Mouse (Mus musculus): Measurements from ENCODE around the gene Aff1.

DNA sequence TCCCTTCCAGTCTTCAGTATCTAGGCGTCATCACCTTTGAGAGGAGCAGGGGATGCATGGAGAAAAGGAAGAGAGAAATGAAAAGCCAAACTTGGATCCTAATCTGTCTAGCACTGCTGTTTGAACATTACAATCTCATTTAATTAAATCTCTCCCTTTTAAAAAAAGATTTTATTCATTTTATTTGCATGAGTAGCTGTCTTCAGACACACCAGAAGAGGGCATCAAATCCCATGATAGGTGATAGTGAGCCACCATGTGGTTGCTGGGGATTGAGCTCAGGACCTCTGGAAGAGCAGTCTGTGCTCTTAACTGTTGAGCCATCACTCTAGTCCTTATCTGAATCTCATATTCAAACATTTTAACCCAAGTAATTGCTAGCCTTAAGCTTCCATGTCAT is 138.7 kb downstream of the Aff1 start:
- no peak for TF ChIP-seq EP300 (optimal IDR thresholded peaks at IDR 0.05)
- peak; percentile 13; the same call in 1 of the 2 replicates for TF ChIP-seq CTCF (IDR thresholded peaks at IDR 0.05; ENCODE audit: low read depth)

All from stomach, postnatal 0 days (tissue).